ENCODE assay signal across 8 mouse cellular contexts in the genomic region with DNA sequence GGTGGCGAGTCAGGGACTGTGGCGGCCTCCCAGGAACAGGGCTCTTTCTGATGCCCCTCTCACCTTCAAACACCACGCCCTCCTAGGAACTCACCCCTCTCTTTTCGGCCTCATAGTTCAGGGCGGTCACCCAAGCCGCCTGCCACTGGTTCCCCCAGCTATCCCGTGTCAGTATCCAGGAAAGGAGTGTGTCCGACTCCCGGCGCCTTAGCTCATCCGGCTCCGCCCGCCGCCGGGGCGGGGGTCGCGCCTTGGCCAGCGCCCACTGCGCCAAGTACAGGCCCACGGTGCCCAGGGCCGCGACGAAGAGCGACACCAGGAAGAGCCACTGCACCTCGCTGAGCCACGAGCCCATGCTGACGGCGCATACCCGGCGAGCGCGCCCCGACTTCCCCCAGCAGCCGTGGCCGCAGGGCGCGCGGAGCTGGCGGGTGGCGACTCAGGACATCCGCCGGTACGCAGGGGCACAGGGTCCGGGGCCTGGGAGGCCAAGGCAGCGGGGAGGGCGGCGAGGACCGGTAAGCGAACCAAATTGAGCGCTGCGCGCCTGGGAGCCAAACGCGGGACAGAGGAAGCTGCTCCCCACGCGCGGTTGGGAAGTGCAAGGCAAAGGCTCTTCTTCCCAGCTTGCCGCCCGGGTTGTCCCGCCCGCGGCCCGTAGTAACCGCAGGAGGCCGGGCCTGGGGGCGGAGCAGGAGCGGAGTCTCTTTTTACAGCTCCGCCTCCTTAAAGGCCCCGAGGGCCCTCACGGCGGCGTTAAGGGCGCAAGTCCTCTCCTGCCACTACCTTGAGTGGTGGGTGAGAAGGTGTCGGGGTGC. TPM values are rescaled to one million over a fixed set of nuclear protein-coding genes. Genes with fewer than 3 reads are reported as not detected.
DNase-seq lines count a peak whose midpoint lies in the region; ATAC-seq lines count a peak whose summit lies in the region.

No protein-coding gene starts in this region.

- peak overlapping the region; percentile 90 for H3K4me2 ChIP-seq in hindbrain, embryonic 16.5 days (ENCODE audit: low read length)

- peak overlapping the region; percentile 80 for H3K27ac ChIP-seq in hindbrain, embryonic 16.5 days (ENCODE audit: low read depth, low read length)

- H3K9ac ChIP-seq in hindbrain, embryonic 16.5 days (ENCODE audit: low read depth, low read length) = peak overlapping the region; percentile 89

- under 1% methylated on average over 69 of the region's 75 CpGs for WGBS in hindbrain, embryonic 16.5 days

- DNase-seq in ZHBTc4 (ENCODE audit: low read depth, low spot score) = peak; percentile 93
- DNase-seq in cerebellum, postnatal 4 days (ENCODE audit: low spot score in 2 of 2) = peak; percentile 56 to 76
- peak; percentile 92 for DNase-seq in gastrocnemius, adult 18-20 months (ENCODE audit: low spot score)
- DNase-seq in left cerebral cortex, adult 18-20 months (ENCODE audit: low spot score in 2 of 2) = peak; percentile 83 to 88
- peak; percentile 89 to 93 for DNase-seq in lung, postnatal 4 days
- peak; percentile 90 for DNase-seq in retina, postnatal 1 day
- peak; percentile 76 for DNase-seq in thymus, postnatal 4 days

- H3K27me3 ChIP-seq in hindbrain, embryonic 16.5 days (replicated peaks; ENCODE audit: control insufficient read depth, insufficient read depth, low read length) = no peaks in the 10 kb centered on the region

- no peaks in the 10 kb centered on the region for H3K9me3 ChIP-seq in hindbrain, embryonic 16.5 days (ENCODE audit: control insufficient read depth, low read length)

- H3K4me1 ChIP-seq in hindbrain, embryonic 16.5 days (ENCODE audit: control insufficient read depth, insufficient read depth, low read depth, low read length) = peaks cover 10% of the 10 kb centered on the region

- ATAC-seq in hindbrain, embryonic 16.5 days = peak; percentile 96

- peak overlapping the region; percentile 95 for H3K4me3 ChIP-seq in hindbrain, embryonic 16.5 days (ENCODE audit: low read length)

- no peaks in the 10 kb centered on the region for H3K36me3 ChIP-seq in hindbrain, embryonic 16.5 days (ENCODE audit: control insufficient read depth, insufficient read depth, low read length)

RNA-seq across cellular contexts. Expression of a gene that starts 40.2 kb away (rescaled TPM):
- 100 to 1,000 TPM; 172 to 210 TPM for total RNA-seq in gastrocnemius, adult 18-20 months (2021)
- polyA plus RNA-seq in hindbrain, embryonic 16.5 days (2015; fragmentation: Nextera tagmentation; extraction: Ambion mirVana) = 17.9 and 19.4 TPM in 2 replicates
- 10 to 100 TPM; 11.0 to 15.6 TPM for total RNA-seq in left cerebral cortex, adult 18-20 months (2021)

RNA-seq across cellular contexts. Expression of a gene that starts 40.3 kb away (rescaled TPM):
- 10 to 100 TPM in 1 of 2 experiments, 1 to 10 TPM in 1; 6.3 to 11.9 TPM for total RNA-seq in gastrocnemius, adult 18-20 months (2021)
- polyA plus RNA-seq in hindbrain, embryonic 16.5 days (2015; fragmentation: Nextera tagmentation; extraction: Ambion mirVana) = 11.0 and 12.0 TPM in 2 replicates
- 10 to 100 TPM; 26.9 to 34.7 TPM for total RNA-seq in left cerebral cortex, adult 18-20 months (2021)

Comparison
In these comparisons a context has a peak if more than half of its experiments do, and no peak if none do; other contexts are left out.
1. Peak in every context shown above with its lines: DNase-seq, ATAC-seq, H3K4me3 ChIP-seq and H3K27ac ChIP-seq.
2. RNA of a gene that starts 40.2 kb away (total RNA-seq): 172 to 210 TPM in gastrocnemius, adult 18-20 months; 11.0 to 15.6 TPM in left cerebral cortex, adult 18-20 months; every median in the first group is over 10 times any median in the second.